Mouse (Mus musculus) myocyte (in vitro differentiated cells): ENCODE measurements around the gene Tarbp2.
A peak's percentile ranks its signal among the peaks of the same experiment; 100 is the strongest.

Experiments used
- E2F4 ChIP-seq: IDR thresholded peaks from one replicate; pipeline ENCODE4 v1.6.1; 2011; ENCODE audit warnings: mild to moderate bottlenecking, control low read depth, moderate library complexity; ENCODE audit not compliant: insufficient read depth
- MAX ChIP-seq: IDR thresholded peaks from one replicate; pipeline ENCODE4 v1.6.1; 2011; ENCODE audit warnings: low read depth, mild to moderate bottlenecking, control low read depth
- POLR2A ChIP-seq: IDR thresholded peaks from one replicate; pipeline ENCODE4 v1.6.1; 2011; ENCODE audit warnings: low read depth, mild to moderate bottlenecking, control low read depth, moderate library complexity; ENCODE audit not compliant: insufficient read length
- POLR2AphosphoS2 ChIP-seq: IDR thresholded peaks from one replicate; pipeline ENCODE4 v1.6.1; 2011; ENCODE audit warnings: low read depth, control low read depth; ENCODE audit not compliant: insufficient read length
- REST ChIP-seq: IDR thresholded peaks from one replicate; pipeline ENCODE4 v1.6.1; 2011; ENCODE audit warnings: mild to moderate bottlenecking, control low read depth, moderate library complexity; ENCODE audit not compliant: insufficient read depth, insufficient read length
- SRF ChIP-seq: IDR thresholded peaks from one replicate; pipeline ENCODE4 v1.6.1; 2011; ENCODE audit warnings: low read depth; ENCODE audit not compliant: control insufficient read depth, insufficient read length
- TCF12 ChIP-seq: IDR thresholded peaks from one replicate; pipeline ENCODE4 v1.6.1; 2011; ENCODE audit warnings: mild to moderate bottlenecking, control low read depth; ENCODE audit not compliant: poor library complexity, insufficient read depth, severe bottlenecking
- TCF3 ChIP-seq: IDR thresholded peaks from one replicate; pipeline ENCODE4 v1.6.1; 2011; ENCODE audit warnings: low read depth, control low read depth; ENCODE audit not compliant: insufficient read length
- USF1 ChIP-seq: IDR thresholded peaks from one replicate; pipeline ENCODE4 v1.6.1; 2011; ENCODE audit warnings: low read depth, mild to moderate bottlenecking, control low read depth, moderate library complexity

- TF ChIP-seq TCF3 (no peak), E2F4 (no peak), POLR2A (peak; percentile 43), REST (no peak), SRF (no peak), TCF12 (no peak), POLR2AphosphoS2 (peak; percentile 93), USF1 (no peak), MAX (no peak)
Observed at GRCm38 (mm10) chr15:102505073-102505769, 12.8 kb upstream of the Tarbp2 start.
